Mouse (Mus musculus): ENCODE data around the gene Slc44a1. TPM values are rescaled to one million over a fixed set of nuclear protein-coding genes. Genes with fewer than 3 reads are reported as not detected.

Gene Slc44a1
- polyA plus RNA-seq, 1 experiment from 2014 or later, result 37.3 TPM

GRCm38 (mm10) chr4:53475230-53475952, 35.2 kb downstream of the Slc44a1 start:
- H3K9ac ChIP-seq, result no peak overlapping the region

DNA sequence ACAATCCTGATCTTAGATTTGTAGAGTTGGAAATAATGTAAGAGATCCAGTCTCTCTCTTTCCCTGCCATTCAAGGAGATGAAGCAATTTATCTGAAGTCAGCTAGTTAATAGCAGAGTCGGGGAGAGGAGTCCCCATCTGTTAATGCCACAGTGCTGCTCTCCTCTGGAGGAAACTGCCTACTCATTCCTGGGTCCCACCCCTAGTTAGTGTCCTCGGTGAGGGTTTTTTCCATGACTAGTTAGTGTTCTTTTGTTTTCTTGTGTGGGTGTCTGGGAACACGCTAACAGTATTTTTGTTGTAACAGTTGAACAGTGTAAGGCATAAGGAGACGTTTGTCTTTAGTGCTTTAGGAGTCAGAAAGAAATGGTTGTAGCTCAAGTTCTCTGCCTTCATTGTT, 38.4 kb downstream of the Slc44a1 start:
- Histone ChIP-seq H3K9ac (no peak overlapping the region), H3K27me3 (no peaks in the 10 kb centered on the region), H3K9me3 (no peaks in the 10 kb centered on the region), H3K4me1 (peaks cover 9% of the 10 kb centered on the region), H3K4me2 (no peak overlapping the region), H3K36me3 (peaks cover 6% of the 10 kb centered on the region; the same call in 1 of the 2 replicates), H3K4me3 (no peak overlapping the region), H3K27ac (peak overlapping the region; percentile 44; the same call in 1 of the 2 replicates)
- ATAC-seq (ENCODE audit: insufficient number of reproducible peaks, insufficient read depth, low FRiP score, low TSS enrichment, low read depth), result no peak
- WGBS, result 74% methylated on average over 4 of the region's 4 CpGs

More at GRCm38 (mm10) chr4:53475230-53475952, 35.2 kb downstream of the Slc44a1 start:
- Histone ChIP-seq H3K27ac (no peak overlapping the region), H3K27me3 (no peaks in the 10 kb centered on the region), H3K9me3 (no peaks in the 10 kb centered on the region), H3K4me1 (peaks cover 16% of the 10 kb centered on the region), H3K4me3 (no peak overlapping the region), H3K4me2 (no peak overlapping the region), H3K36me3 (no peaks in the 10 kb centered on the region)
- no peak for ATAC-seq (ENCODE audit: insufficient number of reproducible peaks, insufficient read depth, low FRiP score, low TSS enrichment, low read depth)
- 82% methylated on average over 20 of the region's 20 CpGs for WGBS

DNA sequence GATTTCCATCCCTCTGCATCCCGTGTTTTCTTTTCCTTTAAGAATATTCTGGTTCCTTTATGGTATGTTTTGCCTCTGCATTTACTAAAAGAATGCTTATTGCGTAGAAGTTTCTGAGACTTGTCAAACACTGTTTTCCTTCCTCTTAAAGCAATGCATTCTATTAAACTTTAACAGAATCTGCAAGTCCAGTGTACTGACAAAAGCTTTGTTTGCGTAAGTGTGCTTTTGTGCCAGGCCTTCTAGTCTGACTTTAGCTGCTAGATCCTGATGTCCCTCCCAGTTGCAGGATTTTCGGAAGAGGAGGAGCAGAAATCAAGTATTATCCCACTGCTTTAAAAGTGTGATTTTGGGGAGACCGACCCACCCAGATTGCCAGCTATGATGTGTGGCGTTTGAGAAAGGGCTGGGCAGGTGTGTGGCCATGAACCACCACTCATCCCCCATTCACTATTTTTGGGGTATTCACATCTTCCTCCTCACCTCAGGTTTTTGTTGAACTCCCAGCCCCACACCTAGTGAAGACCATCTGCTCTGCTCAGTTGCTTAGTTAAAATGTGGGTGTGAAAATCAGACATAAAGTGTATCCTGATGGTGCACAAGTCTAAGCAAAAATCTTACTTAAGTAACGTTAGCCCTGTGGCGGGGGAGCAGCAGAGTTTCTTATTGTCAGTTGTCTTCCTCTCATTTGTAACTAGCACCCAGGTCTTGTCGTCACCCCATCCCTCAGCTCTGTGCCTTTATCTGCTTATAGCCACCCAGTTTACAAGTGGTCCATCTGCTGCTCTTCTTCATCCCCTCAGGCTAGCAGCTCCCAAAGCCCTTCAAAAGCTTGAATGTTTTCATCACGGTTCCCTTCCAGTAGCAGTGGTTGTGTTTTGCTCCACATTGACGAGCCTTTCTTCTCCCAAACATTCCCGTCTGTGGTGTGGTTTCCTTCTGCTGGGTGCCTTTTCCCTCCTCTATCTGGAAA, 47.3 kb downstream of the Slc44a1 start:
- peaks cover 3% of the 10 kb centered on the region; the same call in 1 of the 2 replicates for H3K4me1 ChIP-seq
- H3K4me2 ChIP-seq, result no peak overlapping the region
- H3K27me3 ChIP-seq, result no peaks in the 10 kb centered on the region
- no peak overlapping the region for H3K27ac ChIP-seq
- no peak for ATAC-seq (ENCODE audit: insufficient number of reproducible peaks, insufficient read depth, low FRiP score, low TSS enrichment, low read depth)
- no peak overlapping the region for H3K9ac ChIP-seq
- no peaks in the 10 kb centered on the region for H3K9me3 ChIP-seq
- no peaks in the 10 kb centered on the region for H3K36me3 ChIP-seq
- H3K4me3 ChIP-seq, result no peak overlapping the region
- WGBS, result 68% methylated on average over 12 of the region's 12 CpGs

GRCm38 (mm10) chr4:53488803-53489202, 48.6 kb downstream of the Slc44a1 start:
- WGBS, result 90% methylated on average over 5 of the region's 5 CpGs
- no peaks in the 10 kb centered on the region for H3K27me3 ChIP-seq
- no peak overlapping the region for H3K4me3 ChIP-seq
- no peak overlapping the region for H3K4me2 ChIP-seq
- peaks cover 3% of the 10 kb centered on the region; the same call in 1 of the 2 replicates for H3K4me1 ChIP-seq
- no peak overlapping the region for H3K27ac ChIP-seq
- H3K9ac ChIP-seq, result no peak overlapping the region
- no peaks in the 10 kb centered on the region for H3K36me3 ChIP-seq
- no peak for ATAC-seq (ENCODE audit: insufficient number of reproducible peaks, insufficient read depth, low FRiP score, low TSS enrichment, low read depth)
- no peaks in the 10 kb centered on the region for H3K9me3 ChIP-seq

- 85% methylated on average over 7 of the region's 7 CpGs for WGBS
These were observed 50.2 kb downstream of the Slc44a1 start for GRCm38 (mm10) chr4:53490371-53490770.

GRCm38 (mm10) chr4:53491269-53491668, 51.1 kb downstream of the Slc44a1 start:
- Histone ChIP-seq H3K4me2 (no peak overlapping the region), H3K4me3 (no peak overlapping the region), H3K9me3 (no peaks in the 10 kb centered on the region), H3K9ac (no peak overlapping the region), H3K36me3 (no peaks in the 10 kb centered on the region), H3K27me3 (no peaks in the 10 kb centered on the region), H3K4me1 (peaks cover 3% of the 10 kb centered on the region; the same call in 1 of the 2 replicates), H3K27ac (no peak overlapping the region)
- no peak for ATAC-seq (ENCODE audit: insufficient number of reproducible peaks, insufficient read depth, low FRiP score, low TSS enrichment, low read depth)
- 72% methylated on average over 4 of the region's 4 CpGs for WGBS

More at GRCm38 (mm10) chr4:53490371-53490770, 50.2 kb downstream of the Slc44a1 start:
- Histone ChIP-seq H3K36me3 (no peaks in the 10 kb centered on the region), H3K27ac (no peak overlapping the region), H3K4me1 (peaks cover 3% of the 10 kb centered on the region; the same call in 1 of the 2 replicates), H3K4me3 (no peak overlapping the region), H3K9ac (no peak overlapping the region), H3K4me2 (no peak overlapping the region), H3K9me3 (no peaks in the 10 kb centered on the region), H3K27me3 (no peaks in the 10 kb centered on the region)
- ATAC-seq (ENCODE audit: insufficient number of reproducible peaks, insufficient read depth, low FRiP score, low TSS enrichment, low read depth), result no peak

- Histone ChIP-seq H3K36me3 (no peaks in the 10 kb centered on the region), H3K9ac (no peak overlapping the region), H3K4me3 (no peak overlapping the region), H3K4me1 (no peaks in the 10 kb centered on the region), H3K4me2 (no peak overlapping the region), H3K27ac (no peak overlapping the region), H3K9me3 (no peaks in the 10 kb centered on the region), H3K27me3 (no peaks in the 10 kb centered on the region)
- no peak for ATAC-seq (ENCODE audit: insufficient number of reproducible peaks, insufficient read depth, low FRiP score, low TSS enrichment, low read depth)
- 79% methylated on average over 2 of the region's 2 CpGs for WGBS
These were observed 55.4 kb downstream of the Slc44a1 start for GRCm38 (mm10) chr4:53495646-53496045.

GRCm38 (mm10) chr4:53502764-53503163, 62.6 kb downstream of the Slc44a1 start:
- H3K27ac ChIP-seq, result no peak overlapping the region
- no peak overlapping the region for H3K4me3 ChIP-seq
- peaks cover 3% of the 10 kb centered on the region; the same call in 1 of the 2 replicates for H3K36me3 ChIP-seq
- H3K4me2 ChIP-seq, result no peak overlapping the region
- H3K27me3 ChIP-seq, result no peaks in the 10 kb centered on the region
- ATAC-seq (ENCODE audit: insufficient number of reproducible peaks, insufficient read depth, low FRiP score, low TSS enrichment, low read depth), result no peak
- 86% methylated on average over 2 of the region's 2 CpGs for WGBS
- no peaks in the 10 kb centered on the region for H3K9me3 ChIP-seq
- no peaks in the 10 kb centered on the region for H3K4me1 ChIP-seq
- no peak overlapping the region for H3K9ac ChIP-seq

- Histone ChIP-seq H3K4me2 (peak overlapping the region; percentile 39), H3K27ac (peak overlapping the region; percentile 62), H3K9me3 (no peaks in the 10 kb centered on the region), H3K27me3 (no peaks in the 10 kb centered on the region), H3K36me3 (no peaks in the 10 kb centered on the region), H3K4me1 (peaks cover 37% of the 10 kb centered on the region), H3K4me3 (no peak overlapping the region), H3K9ac (no peak overlapping the region)
- 35% methylated on average over 15 of the region's 15 CpGs for WGBS
- 0 out of 2 replicates have a peak, but pooled peaks have one; percentile 26 for ATAC-seq (ENCODE audit: insufficient number of reproducible peaks, insufficient read depth, low FRiP score, low TSS enrichment, low read depth)
These were observed 72.1 kb downstream of the Slc44a1 start for GRCm38 (mm10) chr4:53512131-53512916.

GRCm38 (mm10) chr4:53513276-53514081, 73.3 kb downstream of the Slc44a1 start:
- 0 out of 2 replicates have a peak, but pooled peaks cover 5% of the 10 kb centered on the region for H3K36me3 ChIP-seq
- H3K4me3 ChIP-seq, result no peak overlapping the region
- H3K4me1 ChIP-seq, result peaks cover 37% of the 10 kb centered on the region
- no peaks in the 10 kb centered on the region for H3K9me3 ChIP-seq
- H3K27ac ChIP-seq, result peak overlapping the region; percentile 62; the same call in 1 of the 2 replicates
- H3K27me3 ChIP-seq, result no peaks in the 10 kb centered on the region
- no peak overlapping the region for H3K4me2 ChIP-seq
- H3K9ac ChIP-seq, result no peak overlapping the region
- ATAC-seq (ENCODE audit: insufficient number of reproducible peaks, insufficient read depth, low FRiP score, low TSS enrichment, low read depth), result no peak
- 75% methylated on average over 11 of the region's 11 CpGs for WGBS
